Mouse (Mus musculus) small intestine, adult 10 weeks (tissue): ENCODE measurements around the gene Pqlc3. TPM values are rescaled to one million over a fixed set of nuclear protein-coding genes. Genes with fewer than 3 reads are reported as not detected.

Source experiments
- polyA plus RNA-seq: library from polyadenylated mRNA; stranded (reverse); fragments of 350-450 nt; fragmentation: Illumina TruSeq; extraction: RNeasy Lipid Tissue Mini Kit (QIAGEN cat#74804); gene quantifications from one replicate; pipeline ENCODE4 v1.2.3, GENCODE M21; 2014; ENCODE audit warnings: low replicate concordance

Pqlc3 gene
- 29.9 TPM for polyA plus RNA-seq

DNA sequence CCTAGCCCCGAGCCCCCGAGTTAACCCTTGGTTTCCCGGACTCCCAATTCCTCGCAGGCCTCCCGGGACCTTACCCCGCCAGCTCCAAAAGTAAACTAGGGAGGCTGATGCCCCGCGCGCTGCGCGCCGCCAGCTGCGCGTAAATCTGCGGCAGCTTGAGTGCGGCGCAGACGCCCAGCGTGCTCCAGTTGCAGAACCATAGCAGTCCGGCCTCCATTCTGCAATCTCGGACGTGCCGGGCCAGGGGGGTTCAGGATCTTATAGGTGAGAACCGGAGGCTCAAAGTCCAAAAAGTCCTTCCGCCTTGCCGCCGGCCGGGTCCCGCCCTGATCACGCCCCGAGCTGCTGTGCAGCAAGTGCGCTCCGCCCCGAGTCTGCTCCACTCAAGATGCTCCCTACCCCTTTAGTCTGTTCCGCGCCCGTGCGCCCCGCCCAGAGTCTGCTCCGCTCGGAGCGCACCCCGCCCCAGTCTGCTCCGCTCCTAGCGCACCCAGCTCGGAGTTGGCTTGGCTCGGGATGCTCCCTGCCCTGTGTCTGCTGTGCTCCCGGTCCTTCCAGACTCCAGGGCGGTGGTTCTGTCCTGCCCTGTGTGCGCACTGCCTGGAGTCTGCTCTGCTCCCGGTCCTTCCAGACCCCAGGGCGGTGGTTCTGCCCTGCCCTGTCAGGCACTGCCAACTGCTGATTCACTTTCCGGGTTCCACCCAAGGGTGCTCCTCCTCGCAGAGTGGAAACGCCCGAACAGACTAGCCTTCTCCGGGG is at the start of gene Pqlc3:
Pqlc3 (minus strand) TSS at position 670 of the 759 bp plus-strand sequence.

GRCm38 (mm10) chr12:17011100-17011870 is 11.1 kb upstream of the Pqlc3 start, which contains the start of gene 2410004P03Rik:
Gene 2410004P03Rik (minus strand): TSS chr12:17011727.

Other genes with a start within 250 kb of the Pqlc3 start
- 3.4 TPM for gene Greb1, start 199.5 kb downstream of the Pqlc3 start, polyA plus RNA-seq
- 21.0 TPM for gene E2f6, start 189.4 kb downstream of the Pqlc3 start, polyA plus RNA-seq
- gene Rock2, start 105.5 kb downstream of the Pqlc3 start, polyA plus RNA-seq, result 182 TPM
- not detected for gene 2410004P03Rik, start 11.3 kb upstream of the Pqlc3 start, polyA plus RNA-seq
- 0.89 TPM for gene Kcnf1, start 176.5 kb upstream of the Pqlc3 start, polyA plus RNA-seq